Mouse (Mus musculus): ENCODE results near the gene Tescl.

The Tescl gene

DNA sequence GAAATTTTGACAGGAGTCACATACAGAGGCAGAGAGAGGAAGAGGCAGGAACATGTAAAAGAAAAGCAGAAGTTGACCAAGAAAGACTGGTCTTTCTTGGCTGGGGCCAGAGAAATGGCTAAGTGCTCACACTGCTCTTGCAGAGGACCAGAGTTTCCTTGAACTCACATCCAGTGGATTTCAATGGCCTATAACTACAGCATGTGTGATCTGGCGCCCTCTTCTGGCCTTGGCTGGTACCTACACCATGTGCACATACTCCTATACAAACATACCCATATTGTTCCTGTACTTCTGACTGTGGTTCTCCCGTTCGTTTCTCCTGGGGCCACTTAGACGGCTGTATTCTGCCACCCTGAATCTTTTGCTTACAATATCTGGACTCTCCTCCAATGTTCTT is 27.3 kb upstream of the Tescl start:
- DNase-seq: no peak

DNA sequence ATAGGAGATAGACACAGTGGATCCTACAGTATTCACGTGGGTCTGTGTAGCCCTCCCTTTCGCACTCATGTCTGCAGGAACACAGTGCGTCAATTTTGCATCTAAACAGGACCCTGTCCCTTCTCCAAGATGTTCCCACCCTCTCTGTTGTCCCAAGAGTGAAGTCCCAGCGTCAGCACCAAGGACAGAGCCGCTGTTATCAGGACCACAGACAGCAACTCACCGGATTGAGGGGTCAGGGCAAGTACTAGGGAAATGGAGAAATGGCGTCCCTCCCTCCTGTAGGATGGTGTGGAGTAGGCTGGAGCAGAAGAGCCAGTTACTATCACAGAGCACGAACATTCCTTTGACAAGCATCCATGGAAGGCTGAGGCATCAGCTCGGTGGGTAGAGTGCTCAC is 25.5 kb upstream of the Tescl start:
- peak; percentile 39 for DNase-seq

DNA sequence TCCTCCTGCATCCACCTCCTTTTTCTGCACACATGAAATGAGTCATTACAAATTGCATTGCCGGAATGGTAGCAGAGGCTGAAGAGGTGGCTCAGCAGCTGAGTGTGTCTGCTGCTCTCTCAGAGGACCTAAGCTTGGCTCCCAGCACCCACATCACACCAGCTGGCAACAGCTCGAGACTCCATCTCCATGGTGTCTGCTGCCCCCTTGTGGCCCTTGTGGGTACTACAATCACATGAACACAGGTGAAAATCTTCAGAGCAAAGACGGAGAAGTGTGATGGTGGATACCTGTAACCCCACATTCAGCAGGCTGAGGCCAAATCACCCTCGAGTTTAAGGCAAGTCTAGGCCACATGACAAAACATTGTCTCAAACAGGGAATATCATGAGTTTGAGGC is 24.2 kb upstream of the Tescl start:
- no peak for DNase-seq

DNA sequence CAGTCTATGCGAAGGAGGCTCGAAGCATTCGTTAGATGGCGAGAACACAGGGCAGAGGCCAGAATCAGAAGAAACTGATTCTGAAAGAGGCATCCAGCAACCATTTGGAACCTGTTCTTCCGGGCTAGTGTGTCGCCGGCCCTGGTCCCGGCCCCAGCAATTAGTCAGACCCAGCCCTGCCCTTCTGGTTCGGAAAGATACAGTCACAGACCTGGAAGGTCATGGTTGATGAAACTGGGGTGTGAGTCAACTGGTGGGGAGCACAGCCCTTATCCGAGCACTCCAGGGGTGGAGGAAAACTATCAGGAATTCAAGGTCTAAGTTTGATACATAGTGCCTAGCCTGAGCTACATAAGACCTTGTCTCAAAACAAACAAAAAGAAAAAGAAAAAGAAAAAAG is 22.3 kb upstream of the Tescl start:
- DNase-seq: no peak

DNA sequence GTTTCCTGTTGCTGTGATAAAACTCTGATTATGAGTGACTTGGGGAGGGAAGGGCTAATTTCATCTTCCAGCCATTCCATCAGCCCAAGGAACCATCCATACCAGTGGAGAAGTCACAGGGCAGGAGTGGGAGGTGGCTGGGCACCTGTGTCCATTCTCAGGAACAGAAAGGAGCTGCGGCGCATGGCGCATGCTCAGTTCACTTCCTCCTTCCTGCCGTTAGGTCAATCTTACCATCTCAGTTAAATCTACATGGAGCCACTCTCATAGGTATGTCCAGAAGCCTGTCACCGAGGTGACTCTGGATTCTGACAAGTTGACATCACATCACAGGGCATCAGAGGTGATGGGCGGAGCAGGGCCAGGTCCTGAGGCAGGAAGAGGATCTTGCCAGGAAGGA is 21.9 kb upstream of the Tescl start:
- no peak for DNase-seq

- DNase-seq: no peak
Observed at GRCm38 (mm10) chr7:24348896-24349295, 15.2 kb upstream of the Tescl start, which contains the start of gene Lypd5. Gene Lypd5, plus strand, starts transcription at chr7:24349196.

DNA sequence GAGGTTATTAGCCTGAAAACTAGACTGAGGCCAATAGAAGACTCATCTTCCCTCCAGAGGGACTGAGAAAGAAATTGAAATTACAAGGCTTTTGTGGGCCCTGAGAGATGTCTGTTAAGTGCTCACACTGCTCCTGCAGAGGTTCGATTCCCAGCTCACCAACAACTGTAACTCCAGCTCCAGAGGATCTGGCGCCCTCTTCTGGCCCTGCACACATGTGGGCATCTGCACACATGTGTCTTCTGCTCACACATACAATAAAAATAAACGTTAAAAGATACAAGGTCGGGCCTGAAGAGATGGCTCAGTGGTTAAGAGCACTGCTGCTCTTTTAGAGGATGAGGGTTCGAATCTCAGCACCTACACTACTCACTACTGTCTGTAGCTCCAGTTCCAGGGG is 12.7 kb upstream of the Tescl start:
- no peak for DNase-seq

- no peak for DNase-seq
Observed at GRCm38 (mm10) chr7:24343701-24344272, 10.1 kb upstream of the Tescl start.

GRCm38 (mm10) chr7:24338241-24338640 is 4.5 kb upstream of the Tescl start:
- DNase-seq: no peak

DNA sequence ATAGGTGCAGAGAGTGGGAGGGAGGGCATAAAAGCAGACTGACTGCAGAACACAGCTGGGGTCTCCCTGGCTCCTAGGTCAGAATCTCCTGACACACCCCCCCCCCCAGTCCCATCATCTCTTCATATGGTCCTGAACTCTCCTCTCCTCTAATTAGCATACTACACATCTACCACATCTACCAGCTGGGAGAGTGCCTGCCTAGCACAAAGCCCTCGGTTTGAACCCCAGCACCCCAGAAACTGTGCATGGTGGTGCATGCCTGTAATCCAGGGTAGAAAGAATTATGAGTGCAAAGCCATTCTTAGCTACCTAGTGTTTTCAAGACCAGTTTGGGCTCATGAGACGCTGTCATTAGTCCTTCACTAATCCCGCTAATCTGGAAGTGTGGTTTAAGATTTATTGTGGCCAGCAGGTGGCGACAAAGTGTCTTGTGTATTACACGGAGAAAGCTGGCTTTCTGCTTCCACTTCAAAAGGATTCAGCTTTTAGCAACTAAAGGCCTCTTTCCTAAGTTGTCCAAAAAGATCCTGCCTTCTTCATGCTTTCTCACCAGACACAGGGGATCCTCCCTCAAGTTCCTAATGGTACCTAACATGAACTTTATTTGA is 2.1 kb upstream of the Tescl start:
- DNase-seq: peak; percentile 81

GRCm38 (mm10) chr7:24327281-24327975 is 6.3 kb downstream of the Tescl start:
- DNase-seq: peak; percentile 36

DNA sequence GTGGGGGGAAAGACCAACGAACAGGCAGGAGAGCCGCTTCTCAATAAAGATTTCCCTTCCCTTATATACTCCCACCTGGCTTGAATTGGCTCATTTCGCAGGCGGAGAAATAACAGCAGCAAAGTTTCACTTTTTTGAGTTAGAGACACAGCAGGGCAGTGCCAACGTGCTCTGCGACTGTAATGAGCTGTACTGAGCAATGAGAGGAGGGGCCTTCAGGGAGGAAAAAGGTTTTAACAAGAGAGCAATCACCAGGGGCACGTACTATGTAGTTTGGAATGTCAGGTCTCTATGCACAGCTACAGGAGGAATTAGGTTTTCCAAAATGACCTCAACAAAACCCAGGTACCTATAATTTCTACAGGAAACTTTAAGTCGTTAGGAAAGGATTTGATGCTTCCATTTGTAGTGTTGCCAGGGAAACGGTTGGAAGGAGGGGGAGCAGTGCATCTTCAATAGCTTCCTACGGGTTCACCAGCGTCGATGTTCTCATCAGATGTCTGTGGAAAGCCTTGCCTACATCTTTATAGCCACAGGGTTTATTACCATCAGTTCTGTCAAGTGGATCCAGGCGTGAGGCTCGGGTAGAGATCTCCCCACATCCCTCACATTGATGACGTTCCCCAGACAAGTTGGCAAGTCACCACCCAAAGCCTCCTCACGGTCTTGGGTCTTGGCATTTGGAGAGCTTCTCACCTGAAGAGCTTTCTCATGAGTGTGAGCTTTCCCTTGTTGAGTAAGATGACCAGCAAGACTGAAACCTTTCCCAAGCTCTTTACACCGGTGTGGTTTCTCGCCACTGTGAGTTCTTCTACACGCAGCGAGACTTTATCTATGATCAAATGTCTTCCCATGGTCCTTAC is 7.2 kb downstream of the Tescl start:
- peak; percentile 15 for DNase-seq

DNA sequence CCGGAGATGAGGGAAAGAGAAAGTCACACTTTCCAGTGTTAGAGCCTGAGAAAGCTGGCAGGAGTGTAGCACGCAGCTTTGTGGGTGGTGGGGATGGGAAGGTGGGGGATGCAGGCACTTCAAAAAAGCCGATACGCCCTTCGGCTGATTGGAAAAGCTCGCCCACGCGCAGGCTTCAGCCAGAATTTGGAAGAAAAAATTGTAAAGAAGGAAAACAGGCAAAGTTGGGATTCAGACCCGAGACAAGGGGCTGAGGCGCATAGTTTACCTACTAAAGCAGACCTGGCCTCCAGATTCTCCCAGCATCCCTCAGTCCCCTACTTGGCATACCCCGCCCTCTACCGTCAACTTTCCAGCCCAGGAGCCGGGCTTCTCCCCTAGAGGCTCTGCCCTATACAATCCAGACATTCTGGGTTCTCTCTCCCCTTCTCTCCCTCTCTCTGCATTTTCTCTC is 8.0 kb downstream of the Tescl start:
- peak; percentile 17 for DNase-seq

DNA sequence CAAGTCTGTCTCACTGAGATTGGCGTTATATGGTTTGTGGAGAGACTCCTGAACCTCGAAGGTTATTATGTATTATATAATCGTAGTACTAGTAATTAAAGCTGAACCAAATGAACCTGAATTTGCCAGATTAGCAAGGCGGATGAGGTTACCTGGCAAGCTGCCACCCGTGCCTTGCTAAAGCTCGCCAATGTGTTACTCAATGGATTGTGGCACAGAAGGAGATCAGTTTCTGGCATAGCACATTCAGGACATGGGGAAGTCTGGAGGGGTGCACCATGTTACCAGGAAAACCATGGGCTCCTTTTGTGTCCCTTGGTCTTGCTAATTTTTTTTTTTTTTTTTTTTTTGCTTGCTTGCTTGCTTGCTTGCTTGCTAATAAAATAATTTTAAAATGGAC is 8.5 kb downstream of the Tescl start:
- peak; percentile 15 for DNase-seq

DNA sequence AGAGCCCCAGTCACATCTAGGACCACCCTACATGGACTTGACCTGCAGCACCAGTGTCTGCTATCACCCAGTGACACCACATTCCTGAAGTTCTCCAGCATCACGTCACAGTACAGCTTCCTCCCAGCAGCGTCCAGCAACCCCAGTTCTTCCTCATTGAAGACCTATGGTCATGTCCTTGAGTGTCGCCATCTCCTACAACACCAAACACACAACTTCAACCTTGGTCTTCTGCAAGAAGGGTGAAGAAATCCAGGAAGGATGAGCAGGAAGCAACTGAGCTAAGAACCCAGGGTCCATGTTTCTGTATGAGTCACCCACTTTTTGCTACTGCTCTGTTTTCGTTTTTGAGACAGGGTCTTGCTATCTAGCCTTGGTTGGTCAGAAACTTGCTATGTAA is 11.1 kb downstream of the Tescl start:
- DNase-seq: no peak

GRCm38 (mm10) chr7:24318942-24319341 is 14.8 kb downstream of the Tescl start:
- DNase-seq: no peak

GRCm38 (mm10) chr7:24316567-24317092 is 17.1 kb downstream of the Tescl start, which contains the start of gene Zfp94:
Gene Zfp94, minus strand, starts transcription at chr7:24316666.
- peak; percentile 96 for DNase-seq

GRCm38 (mm10) chr7:24315726-24316566 is 17.8 kb downstream of the Tescl start:
- DNase-seq: no peak

GRCm38 (mm10) chr7:24300771-24301282 is 32.9 kb downstream of the Tescl start, which contains the start of gene Zfp61:
Gene Zfp61, minus strand, starts transcription at chr7:24301232.
- DNase-seq: peak; percentile 44

GRCm38 (mm10) chr7:24299823-24300481 is 33.8 kb downstream of the Tescl start:
- DNase-seq: peak; percentile 8
